Mouse (Mus musculus): ENCODE data around the gene Mdp1. TPM values are rescaled to one million over a fixed set of nuclear protein-coding genes. Genes with fewer than 3 reads are reported as not detected.

Mdp1 gene
- polyA plus RNA-seq, 1 experiment: 23.9 TPM

DNA sequence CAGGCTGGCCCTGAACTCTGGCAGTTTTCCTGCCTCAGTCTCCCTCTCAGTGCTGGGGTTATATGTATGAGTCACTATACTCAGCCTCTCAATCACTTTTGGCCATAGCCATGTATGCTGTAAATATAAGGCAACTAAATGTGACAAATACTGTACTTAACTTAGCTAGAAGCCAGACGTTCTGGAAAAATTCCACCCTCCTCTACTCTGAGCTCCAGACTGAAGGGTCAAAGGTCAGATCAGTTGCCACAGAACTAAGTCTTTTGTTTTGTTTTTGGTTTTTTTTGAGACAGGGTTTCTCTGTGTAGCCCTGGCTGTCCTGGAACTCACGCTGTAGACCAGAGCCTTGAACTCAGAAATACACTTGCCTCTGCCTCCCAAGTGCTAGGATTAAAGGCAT is 44.4 kb downstream of the Mdp1 start:
- Histone ChIP-seq H3K4me3 (ENCODE audit: low read depth, low read length) (no peak overlapping the region), H3K27me3 (ENCODE audit: control insufficient read depth, insufficient read depth, low read length) (no peaks in the 10 kb centered on the region), H3K4me1 (ENCODE audit: control insufficient read depth, insufficient read depth, insufficient read length, low read length) (peaks cover 12% of the 10 kb centered on the region; the same call in 1 of the 2 replicates), H3K27ac (ENCODE audit: insufficient read depth, low read depth, low read length) (no peak overlapping the region), H3K36me3 (ENCODE audit: control insufficient read depth, insufficient read depth, low read length) (no peaks in the 10 kb centered on the region)
- TF ChIP-seq POLR2A (IDR thresholded peaks at IDR 0.05; ENCODE audit: low read depth, low read length) (no peak), CTCF (IDR thresholded peaks at IDR 0.05; ENCODE audit: extremely low read depth, insufficient read length, insufficient replicate concordance, low read depth, low read length) (no peak)
- WGBS: 45% methylated on average over 2 of the region's 2 CpGs

DNA sequence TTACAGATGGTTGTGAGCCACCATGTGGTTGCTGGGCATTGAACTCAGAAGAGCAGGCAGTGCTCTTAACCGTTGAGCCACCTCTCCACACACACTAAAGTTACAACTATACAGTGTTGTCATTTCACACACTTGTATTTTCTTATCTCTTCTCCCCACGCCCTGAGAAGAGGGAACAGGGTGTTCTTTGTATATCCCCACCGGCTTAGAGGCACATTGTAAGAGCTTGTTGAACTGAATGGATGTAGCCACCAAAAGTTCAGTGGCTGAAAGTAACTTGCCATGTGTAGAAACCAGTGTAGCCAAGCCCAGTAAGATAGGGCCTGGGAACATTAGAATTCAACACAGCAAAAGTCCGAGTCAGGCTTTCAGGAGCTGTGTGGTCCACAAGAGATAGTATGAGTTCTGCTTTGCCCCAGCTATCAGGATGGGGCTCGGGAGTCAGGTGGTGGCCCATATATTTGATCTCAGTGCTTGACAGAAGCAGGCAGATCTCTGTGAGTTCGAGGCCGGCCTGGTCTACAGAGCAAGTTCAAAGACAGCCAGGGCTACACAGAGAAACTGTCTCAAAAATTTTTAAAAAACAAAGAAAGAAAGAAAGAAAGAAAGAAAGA is 45.6 kb downstream of the Mdp1 start:
- WGBS: 63% methylated on average over 7 of the region's 7 CpGs
- Histone ChIP-seq H3K27ac (ENCODE audit: insufficient read depth, low read depth, low read length) (no peak overlapping the region), H3K36me3 (ENCODE audit: control insufficient read depth, insufficient read depth, low read length) (peaks cover 8% of the 10 kb centered on the region), H3K4me3 (ENCODE audit: low read depth, low read length) (no peak overlapping the region), H3K4me1 (ENCODE audit: control insufficient read depth, insufficient read depth, insufficient read length, low read length) (peaks cover 12% of the 10 kb centered on the region; the same call in 1 of the 2 replicates), H3K27me3 (ENCODE audit: control insufficient read depth, insufficient read depth, low read length) (no peaks in the 10 kb centered on the region)
- TF ChIP-seq POLR2A (IDR thresholded peaks at IDR 0.05; ENCODE audit: low read depth, low read length) (no peak), CTCF (IDR thresholded peaks at IDR 0.05; ENCODE audit: extremely low read depth, insufficient read length, insufficient replicate concordance, low read depth, low read length) (no peak)

GRCm38 (mm10) chr14:55613346-55613745 is 47.0 kb downstream of the Mdp1 start:
- peaks cover 22% of the 10 kb centered on the region for H3K36me3 ChIP-seq (ENCODE audit: control insufficient read depth, insufficient read depth, low read length)
- H3K4me3 ChIP-seq (ENCODE audit: low read depth, low read length): no peak overlapping the region
- H3K27me3 ChIP-seq (ENCODE audit: control insufficient read depth, insufficient read depth, low read length): no peaks in the 10 kb centered on the region
- H3K4me1 ChIP-seq (ENCODE audit: control insufficient read depth, insufficient read depth, insufficient read length, low read length): peaks cover 9% of the 10 kb centered on the region; the same call in 1 of the 2 replicates
- WGBS: 29% methylated on average over 6 of the region's 6 CpGs
- H3K27ac ChIP-seq (ENCODE audit: insufficient read depth, low read depth, low read length): no peak overlapping the region
- TF ChIP-seq POLR2A (IDR thresholded peaks at IDR 0.05; ENCODE audit: low read depth, low read length): no peak
- TF ChIP-seq CTCF (IDR thresholded peaks at IDR 0.05; ENCODE audit: extremely low read depth, insufficient read length, insufficient replicate concordance, low read depth, low read length): no peak

- 96% methylated on average over 6 of the region's 6 CpGs for WGBS
- TF ChIP-seq POLR2A (IDR thresholded peaks at IDR 0.05; ENCODE audit: low read depth, low read length) (no peak), CTCF (IDR thresholded peaks at IDR 0.05; ENCODE audit: extremely low read depth, insufficient read length, insufficient replicate concordance, low read depth, low read length) (no peak)
- H3K4me1 ChIP-seq (ENCODE audit: control insufficient read depth, insufficient read depth, insufficient read length, low read length): peaks cover 27% of the 10 kb centered on the region; the same call in 1 of the 2 replicates
- H3K27me3 ChIP-seq (ENCODE audit: control insufficient read depth, insufficient read depth, low read length): no peaks in the 10 kb centered on the region
- H3K36me3 ChIP-seq (ENCODE audit: control insufficient read depth, insufficient read depth, low read length): peaks cover 52% of the 10 kb centered on the region
- no peak overlapping the region for H3K4me3 ChIP-seq (ENCODE audit: low read depth, low read length)
- H3K27ac ChIP-seq (ENCODE audit: insufficient read depth, low read depth, low read length): no peak overlapping the region
Observed at GRCm38 (mm10) chr14:55608339-55608738, 52.0 kb downstream of the Mdp1 start.

Other genes starting within 250 kb of the Mdp1 start
- 44.8 and 62.5 TPM in 2 replicates for gene Dhrs4, start 181.8 kb downstream of the Mdp1 start, polyA plus RNA-seq (2012; rRNA removed)
- 2.0 and 2.1 TPM in 2 replicates for gene Carmil3, start 169.9 kb downstream of the Mdp1 start, polyA plus RNA-seq (2012; rRNA removed)
- gene Cpne6, start 150.1 kb downstream of the Mdp1 start, polyA plus RNA-seq (2012; rRNA removed): not detected in 2 replicates
- gene Nrl, start 135.5 kb downstream of the Mdp1 start, polyA plus RNA-seq (2012; rRNA removed): not detected in 2 replicates
- 19.3 and 21.0 TPM in 2 replicates for gene Pck2, start 120.2 kb downstream of the Mdp1 start, polyA plus RNA-seq (2012; rRNA removed)
- gene Dcaf11, start 100.5 kb downstream of the Mdp1 start, polyA plus RNA-seq (2012; rRNA removed): 70.2 and 143 TPM in 2 replicates
- 0.32 TPM in 1 of 2 replicates, not detected in the other for gene A730061H03Rik, start 100.1 kb downstream of the Mdp1 start, polyA plus RNA-seq (2012; rRNA removed)
- gene Fitm1, start 84.9 kb downstream of the Mdp1 start, polyA plus RNA-seq (2012; rRNA removed): 0.46 TPM in 1 of 2 replicates, not detected in the other
- gene Psme1, start 82.4 kb downstream of the Mdp1 start, polyA plus RNA-seq (2012; rRNA removed): 71.4 and 167 TPM in 2 replicates
- gene Emc9, start 75.2 kb downstream of the Mdp1 start, polyA plus RNA-seq (2012; rRNA removed): 12.2 and 23.0 TPM in 2 replicates
- 85.3 and 142 TPM in 2 replicates for gene Psme2, start 69.4 kb downstream of the Mdp1 start, polyA plus RNA-seq (2012; rRNA removed)
- gene Rnf31, start 68.8 kb downstream of the Mdp1 start, polyA plus RNA-seq (2012; rRNA removed): 28.8 and 65.8 TPM in 2 replicates
- gene Irf9, start 56.9 kb downstream of the Mdp1 start, polyA plus RNA-seq (2012; rRNA removed): 29.3 and 77.6 TPM in 2 replicates
- 8.7 and 19.2 TPM in 2 replicates for gene Rec8, start 42.5 kb downstream of the Mdp1 start, polyA plus RNA-seq (2012; rRNA removed)
- 35.4 and 37.2 TPM in 2 replicates for gene Ipo4, start 24.6 kb downstream of the Mdp1 start, polyA plus RNA-seq (2012; rRNA removed)
- gene Gm49378, start 22.6 kb downstream of the Mdp1 start, polyA plus RNA-seq (2012; rRNA removed): 8.6 and 9.3 TPM in 2 replicates
- gene Tm9sf1, start 16.7 kb downstream of the Mdp1 start, polyA plus RNA-seq (2012; rRNA removed): 58.8 and 104 TPM in 2 replicates
- gene Tssk4, start 10.3 kb downstream of the Mdp1 start, polyA plus RNA-seq (2012; rRNA removed): 0.56 and 1.1 TPM in 2 replicates
- gene Gmpr2, start 11.4 kb upstream of the Mdp1 start, polyA plus RNA-seq (2012; rRNA removed): 5.2 and 9.6 TPM in 2 replicates
- 135 and 228 TPM in 2 replicates for gene Nedd8, start 11.6 kb upstream of the Mdp1 start, polyA plus RNA-seq (2012; rRNA removed)
- 8.1 and 11.1 TPM in 2 replicates for gene Tinf2, start 21.3 kb upstream of the Mdp1 start, polyA plus RNA-seq (2012; rRNA removed)
- 0.62 and 0.89 TPM in 2 replicates for gene Tgm1, start 53.4 kb upstream of the Mdp1 start, polyA plus RNA-seq (2012; rRNA removed)
- gene Rabggta, start 61.8 kb upstream of the Mdp1 start, polyA plus RNA-seq (2012; rRNA removed): 28.1 and 43.5 TPM in 2 replicates
- gene Dhrs1, start 85.2 kb upstream of the Mdp1 start, polyA plus RNA-seq (2012; rRNA removed): 217 and 223 TPM in 2 replicates
- gene Nop9, start 85.2 kb upstream of the Mdp1 start, polyA plus RNA-seq (2012; rRNA removed): 5.9 and 8.0 TPM in 2 replicates
- 309 and 797 TPM in 2 replicates for gene Cideb, start 98.0 kb upstream of the Mdp1 start, polyA plus RNA-seq (2012; rRNA removed)
- gene Ltb4r2, start 100.9 kb upstream of the Mdp1 start, polyA plus RNA-seq (2012; rRNA removed): 65.3 and 90.6 TPM in 2 replicates
- gene Ltb4r1, start 105.5 kb upstream of the Mdp1 start, polyA plus RNA-seq (2012; rRNA removed): 25.3 and 26.4 TPM in 2 replicates
- gene Adcy4, start 123.6 kb upstream of the Mdp1 start, polyA plus RNA-seq (2012; rRNA removed): 3.3 and 6.1 TPM in 2 replicates
- gene Ripk3, start 128.4 kb upstream of the Mdp1 start, polyA plus RNA-seq (2012; rRNA removed): 24.7 and 42.1 TPM in 2 replicates
- gene Nfatc4, start 162.6 kb upstream of the Mdp1 start, polyA plus RNA-seq (2012; rRNA removed): 5.8 and 7.6 TPM in 2 replicates
- 1.4 and 1.8 TPM in 2 replicates for gene Nynrin, start 193.5 kb upstream of the Mdp1 start, polyA plus RNA-seq (2012; rRNA removed)
- gene Cbln3, start 223.9 kb upstream of the Mdp1 start, polyA plus RNA-seq (2012; rRNA removed): 0.56 and 0.61 TPM in 2 replicates
- gene Khnyn, start 224.4 kb upstream of the Mdp1 start, polyA plus RNA-seq (2012; rRNA removed): 12.6 and 32.7 TPM in 2 replicates
- 17.8 and 34.0 TPM in 2 replicates for gene Sdr39u1, start 239.8 kb upstream of the Mdp1 start, polyA plus RNA-seq (2012; rRNA removed)

All from small intestine, adult 2 months (tissue).